11 mouse cellular contexts compared by ENCODE assay signal in the genomic region with DNA sequence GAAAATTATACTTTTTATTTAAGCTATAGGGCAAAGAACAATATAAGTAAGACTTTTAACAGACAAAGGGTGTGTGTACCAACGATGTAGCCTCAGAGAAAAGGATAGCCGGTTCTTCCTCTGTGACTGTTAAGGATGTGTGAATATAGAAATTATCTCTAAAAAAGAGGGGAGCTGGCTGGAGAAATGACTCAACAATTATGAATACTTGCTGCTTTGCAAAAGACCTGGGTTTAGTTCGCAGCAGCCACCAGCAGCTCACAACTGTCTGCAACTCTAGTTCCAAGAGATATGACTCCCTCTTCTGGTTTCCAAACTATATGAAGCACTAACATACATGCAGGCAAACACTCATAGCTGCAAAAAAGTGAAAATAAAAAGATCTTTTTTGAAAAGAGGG. TPM values are rescaled to one million over a fixed set of nuclear protein-coding genes. Genes with fewer than 3 reads are reported as not detected.
DNase-seq lines count a peak whose midpoint lies in the region; ATAC-seq and TF ChIP-seq lines count a peak whose summit lies in the region.
"Had no signal": no experiment of that assay in that cellular context is flagged by ENCODE, and none has a peak within 500 bp of the region (broad histone marks: within the 10 kb centered on the region; RNA-seq: fewer than 3 reads in every experiment).

No protein-coding gene starts in this region.

- peaks cover 38% of the 10 kb centered on the region for H3K79me2 ChIP-seq in MEL (ENCODE audit: control insufficient read depth, insufficient read depth, low read length, poor library complexity)

- peak; percentile 28 for TF ChIP-seq RAD21 in MEL (IDR thresholded peaks at IDR 0.05; ENCODE audit: low read depth, low read length)

- H3K4me2 ChIP-seq in kidney, postnatal 0 days (ENCODE audit: low read length): peak overlapping the region; percentile 76; the same call in 1 of the 2 replicates
- no peak overlapping the region for H3K4me2 ChIP-seq in kidney, embryonic 14.5 days (replicated peaks; ENCODE audit: low read depth, low read length)
- H3K4me2 ChIP-seq in embryonic facial prominence, embryonic 13.5 days: peak overlapping the region; percentile 70
- peak overlapping the region; percentile 68 for H3K4me2 ChIP-seq in midbrain, embryonic 12.5 days (replicated peaks)

- H3K27ac ChIP-seq in kidney, postnatal 0 days: no peak overlapping the region
- no peak overlapping the region for H3K27ac ChIP-seq in kidney, embryonic 14.5 days (ENCODE audit: low read depth, low read length)
- peak overlapping the region; percentile 45 for H3K27ac ChIP-seq in MEL (ENCODE audit: control insufficient read depth, low read depth, low read length)
- no peak overlapping the region for H3K27ac ChIP-seq in embryonic facial prominence, embryonic 13.5 days
- no peak overlapping the region for H3K27ac ChIP-seq in midbrain, embryonic 12.5 days (replicated peaks)

- H3K4me1 ChIP-seq in kidney, postnatal 0 days (replicated peaks; ENCODE audit: insufficient read depth, low read length): peaks cover 16% of the 10 kb centered on the region
- H3K4me1 ChIP-seq in kidney, embryonic 14.5 days (ENCODE audit: control insufficient read depth, insufficient read depth, low read length): peaks cover 13% of the 10 kb centered on the region
- H3K4me1 ChIP-seq in MEL (ENCODE audit: control insufficient read depth in 1 of 2, insufficient read depth in 2 of 2, low read length in 2 of 2): peaks cover 7 to 10% of the 10 kb centered on the region in 2 experiments
- peaks cover 16% of the 10 kb centered on the region; the same call in 1 of the 2 replicates for H3K4me1 ChIP-seq in embryonic facial prominence, embryonic 13.5 days
- H3K4me1 ChIP-seq in midbrain, embryonic 12.5 days: peaks cover 24% of the 10 kb centered on the region

- H3K9me3 ChIP-seq in kidney, postnatal 0 days (replicated peaks; ENCODE audit: low read length): no peaks in the 10 kb centered on the region
- H3K9me3 ChIP-seq in kidney, embryonic 14.5 days (ENCODE audit: control insufficient read depth, low read length): no peaks in the 10 kb centered on the region
- H3K9me3 ChIP-seq in MEL (replicated peaks; ENCODE audit: insufficient read depth, low read length): no peaks in the 10 kb centered on the region
- no peaks in the 10 kb centered on the region for H3K9me3 ChIP-seq in embryonic facial prominence, embryonic 13.5 days
- H3K9me3 ChIP-seq in midbrain, embryonic 12.5 days: no peaks in the 10 kb centered on the region

- no peak overlapping the region for H3K4me3 ChIP-seq in kidney, postnatal 0 days (replicated peaks; ENCODE audit: low read depth, low read length)
- H3K4me3 ChIP-seq in kidney, embryonic 14.5 days (ENCODE audit: low read length): no peak overlapping the region
- H3K4me3 ChIP-seq in MEL (ENCODE audit: control insufficient read depth in 1 of 2, insufficient read depth in 1 of 2, low read depth in 2 of 2, low read length in 2 of 2): peak overlapping the region; percentile 56 to 87
- no peak overlapping the region for H3K4me3 ChIP-seq in embryonic facial prominence, embryonic 13.5 days
- H3K4me3 ChIP-seq in midbrain, embryonic 12.5 days: no peak overlapping the region

- no peaks in the 10 kb centered on the region for H3K27me3 ChIP-seq in kidney, postnatal 0 days (ENCODE audit: insufficient read depth, low read length)
- no peaks in the 10 kb centered on the region for H3K27me3 ChIP-seq in kidney, embryonic 14.5 days (ENCODE audit: control insufficient read depth, insufficient read depth, low read length)
- no peaks in the 10 kb centered on the region for H3K27me3 ChIP-seq in MEL (ENCODE audit: control insufficient read depth in 1 of 2, insufficient read depth in 2 of 2, low read length in 2 of 2)
- H3K27me3 ChIP-seq in embryonic facial prominence, embryonic 13.5 days: no peaks in the 10 kb centered on the region
- no peaks in the 10 kb centered on the region for H3K27me3 ChIP-seq in midbrain, embryonic 12.5 days

- TF ChIP-seq EP300 in MEL (IDR thresholded peaks at IDR 0.05; ENCODE audit: low read depth in 1 of 2, low read length in 2 of 2): peak; percentile 35 to 54

- H3K9ac ChIP-seq in kidney, postnatal 0 days (ENCODE audit: low read depth, low read length): no peak overlapping the region
- no peak overlapping the region for H3K9ac ChIP-seq in kidney, embryonic 14.5 days (ENCODE audit: low read depth, low read length)
- peak overlapping the region; percentile 98 for H3K9ac ChIP-seq in MEL (ENCODE audit: control insufficient read depth, low read depth, low read length, poor library complexity, severe bottlenecking)
- no peak overlapping the region for H3K9ac ChIP-seq in embryonic facial prominence, embryonic 13.5 days
- H3K9ac ChIP-seq in midbrain, embryonic 12.5 days (replicated peaks): no peak overlapping the region

- DNase-seq in kidney, postnatal 0 days (ENCODE audit: low spot score): no peak
- DNase-seq in MEL (ENCODE audit: low read depth, low spot score): peak; percentile 81
- DNase-seq in B cell, adult 2 months: no peak
- DNase-seq: cerebellum, adult 9-10 months; heart, adult 11 months; lung, adult 2 months; right cerebral cortex, postnatal 4 days had no signal

- TF ChIP-seq CTCF in kidney, postnatal 0 days (IDR thresholded peaks at IDR 0.05; ENCODE audit: low read depth): no peak
- peak in 1 of 3 experiments; percentile 37; a peak in 2 of 6 replicates for TF ChIP-seq CTCF in MEL (IDR thresholded peaks at IDR 0.05 in 2 of 3, conservative IDR thresholded peaks at IDR 0.05 in 1 of 3; ENCODE audit: control insufficient read depth in 1 of 3, insufficient read depth in 1 of 3, low read depth in 2 of 3, low read length in 3 of 3, poor library complexity in 1 of 3, severe bottlenecking in 1 of 3)

- no peaks in the 10 kb centered on the region for H3K36me3 ChIP-seq in kidney, postnatal 0 days (ENCODE audit: insufficient read depth, low read length)
- no peaks in the 10 kb centered on the region for H3K36me3 ChIP-seq in kidney, embryonic 14.5 days (ENCODE audit: control insufficient read depth, insufficient read depth, low read length)
- H3K36me3 ChIP-seq in MEL (ENCODE audit: control insufficient read depth in 1 of 2, insufficient read depth in 2 of 2, low read length in 2 of 2): peaks cover 0 to 9% of the 10 kb centered on the region in 2 experiments; a peak in 2 of 4 replicates
- no peaks in the 10 kb centered on the region for H3K36me3 ChIP-seq in embryonic facial prominence, embryonic 13.5 days
- no peaks in the 10 kb centered on the region for H3K36me3 ChIP-seq in midbrain, embryonic 12.5 days

- TF ChIP-seq POLR2A in MEL (IDR thresholded peaks at IDR 0.05; ENCODE audit: control insufficient read depth in 1 of 2, insufficient read depth in 1 of 2, low read depth in 1 of 2, low read length in 2 of 2, poor library complexity in 1 of 2): 0 out of 4 replicates have a peak, but pooled peaks of 1 of the 2 experiments have one; percentile 35

- WGBS in kidney, postnatal 0 days: 97% methylated on average over 3 of the region's 3 CpGs
- 91% methylated on average over 3 of the region's 3 CpGs for WGBS in kidney, embryonic 14.5 days
- whole genome bisulfite sequencing in embryonic facial prominence, embryonic 13.5 days: 96% methylated on average over 3 of the region's 3 CpGs
- 99% methylated on average over 3 of the region's 3 CpGs for WGBS in midbrain, embryonic 12.5 days

- no peak for ATAC-seq in kidney, postnatal 0 days (replicated peaks; ENCODE audit: low FRiP score, low read depth)
- no peak for ATAC-seq in kidney, embryonic 14.5 days (ENCODE audit: low FRiP score, low TSS enrichment)
- no peak for ATAC-seq in embryonic facial prominence, embryonic 13.5 days (ENCODE audit: insufficient number of reproducible peaks, insufficient read depth, low FRiP score, low TSS enrichment, low read depth)
- ATAC-seq in midbrain, embryonic 12.5 days (ENCODE audit: low FRiP score, low read depth): no peak
- ATAC-seq in activated CD4-positive, CD25-positive, alpha-beta regulatory T cell, adult 4 months: no peak

TF ChIP-seq in MEL, 35 proteins besides CTCF, POLR2A, EP300 and RAD21 (continues in another document):
- TF ChIP-seq ETS1 (IDR thresholded peaks at IDR 0.05; ENCODE audit: low read depth, low read length) (peak; percentile 61), TCF12 (IDR thresholded peaks at IDR 0.05; ENCODE audit: low read depth, low read length) (0 out of 2 replicates have a peak, but pooled peaks have one; percentile 30), SMC3 (IDR thresholded peaks at IDR 0.05; ENCODE audit: low read depth, low read length) (peak; percentile 30; the same call in 1 of the 2 replicates), CHD1 (IDR thresholded peaks at IDR 0.05; ENCODE audit: low read depth, low read length) (0 out of 2 replicates have a peak, but pooled peaks have one; percentile 16), GABPA (IDR thresholded peaks at IDR 0.05; ENCODE audit: low read depth, low read length) (no peak), ELF1 (IDR thresholded peaks at IDR 0.05; ENCODE audit: low read depth, low read length) (no peak), MXI1 (IDR thresholded peaks at IDR 0.05; ENCODE audit: low read depth, low read length) (peak; percentile 10; the same call in 1 of the 2 replicates), HCFC1 (IDR thresholded peaks at IDR 0.05; ENCODE audit: low read depth, low read length) (0 out of 2 replicates have a peak, but pooled peaks have one; percentile 37)

RNA-seq across cellular contexts. Expression of a gene that starts 2.0 kb away (rescaled TPM):
- 7.4 and 8.8 TPM in 2 replicates for polyA plus RNA-seq in kidney, postnatal 0 days (2015; fragmentation: Nextera tagmentation; extraction: Ambion mirVana)
- polyA plus RNA-seq in kidney, embryonic 14.5 days (2014; fragmentation: Nextera tagmentation; extraction: Ambion mirVana): 17.6 and 25.7 TPM in 2 replicates
- 13.3 and 14.8 TPM in 2 replicates for total RNA-seq in MEL (2012; rRNA removed)
- 100 to 1,000 TPM in 1 of 2 experiments, 10 to 100 TPM in 1; 46.4 to 126 TPM for polyA plus RNA-seq in MEL (2012; ENCODE audit: insufficient read depth in 1 of 2, insufficient read length in 2 of 2, low read depth in 1 of 2, low replicate concordance in 2 of 2, missing spikeins in 1 of 2)
- polyA plus RNA-seq in embryonic facial prominence, embryonic 13.5 days (2015; fragmentation: Nextera tagmentation; extraction: Ambion mirVana): 14.3 and 16.5 TPM in 2 replicates
- 37.4 and 38.8 TPM in 2 replicates for polyA plus RNA-seq in midbrain, embryonic 12.5 days (2016; fragmentation: Nextera tagmentation; extraction: Ambion mirVana)
- 1 to 10 TPM; 5.2 to 5.8 TPM for polyA plus RNA-seq in activated CD4-positive, CD25-positive, alpha-beta regulatory T cell, adult 4 months (2017; shearing (Covaris generic))

RNA-seq across cellular contexts. Expression of a gene that starts 45.4 kb away (rescaled TPM):
- 15.5 and 16.2 TPM in 2 replicates for polyA plus RNA-seq in kidney, postnatal 0 days (2015; fragmentation: Nextera tagmentation; extraction: Ambion mirVana)
- polyA plus RNA-seq in kidney, embryonic 14.5 days (2014; fragmentation: Nextera tagmentation; extraction: Ambion mirVana): 5.5 and 8.5 TPM in 2 replicates
- 8.4 and 10.1 TPM in 2 replicates for total RNA-seq in MEL (2012; rRNA removed)
- 1 to 10 TPM in 1 of 2 experiments, not detected in 1; 8.8 TPM for polyA plus RNA-seq in MEL (2012; ENCODE audit: insufficient read depth in 1 of 2, insufficient read length in 2 of 2, low read depth in 1 of 2, low replicate concordance in 2 of 2, missing spikeins in 1 of 2)
- 15.3 and 15.7 TPM in 2 replicates for polyA plus RNA-seq in embryonic facial prominence, embryonic 13.5 days (2015; fragmentation: Nextera tagmentation; extraction: Ambion mirVana)
- polyA plus RNA-seq in midbrain, embryonic 12.5 days (2016; fragmentation: Nextera tagmentation; extraction: Ambion mirVana): 16.5 and 16.8 TPM in 2 replicates
- polyA plus RNA-seq in activated CD4-positive, CD25-positive, alpha-beta regulatory T cell, adult 4 months (2017; shearing (Covaris generic)): 10 to 100 TPM in 1 of 2 experiments, 1 to 10 TPM in 1; 9.9 to 16.2 TPM

Comparison
In these comparisons a context has a peak if more than half of its experiments do, and no peak if none do; other contexts are left out.
1. H3K4me3 ChIP-seq: peak in MEL (2 of 2); none in kidney, postnatal 0 days (single experiment), kidney, embryonic 14.5 days (single experiment), embryonic facial prominence, embryonic 13.5 days (single experiment) and midbrain, embryonic 12.5 days (single experiment).